Mouse (Mus musculus): ENCODE measurements around the gene Jsrp1. TPM values are rescaled to one million over a fixed set of nuclear protein-coding genes. Genes with fewer than 3 reads are reported as not detected.

Jsrp1 gene
- polyA plus RNA-seq, 1 experiment, result 4.9 TPM

DNA sequence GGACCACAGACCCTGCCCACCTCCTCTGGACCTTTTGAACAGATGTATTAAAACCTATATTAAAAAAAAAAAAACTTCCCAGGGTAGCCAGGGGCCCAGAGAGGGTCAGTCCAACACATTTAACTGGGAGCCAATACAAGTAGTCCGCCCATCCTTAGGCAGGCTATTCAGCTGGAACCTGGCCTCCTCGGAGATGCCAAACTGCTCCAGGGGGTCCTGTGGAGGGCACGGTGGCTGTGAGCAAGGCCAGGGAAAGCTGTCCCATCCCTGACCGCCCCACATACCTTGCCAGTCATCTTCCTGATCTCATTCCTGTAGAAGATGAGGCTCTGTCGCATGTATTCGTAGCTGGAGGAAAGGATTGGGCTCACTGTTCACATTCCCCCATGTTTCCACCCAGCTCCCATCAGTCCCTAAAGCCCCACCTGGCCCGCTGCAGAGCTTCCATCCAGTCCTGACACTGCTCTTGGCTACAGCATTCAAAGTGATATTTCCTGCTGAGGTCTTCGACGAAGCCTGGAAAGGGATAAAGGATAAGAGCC, 16.9 kb downstream of the Jsrp1 start:
- no peak overlapping the region for H3K27ac ChIP-seq (replicated peaks; ENCODE audit: low read depth, low read length)
- peak overlapping the region; percentile 90; the same call in 1 of the 2 replicates for H3K4me3 ChIP-seq (ENCODE audit: insufficient read depth, low read depth, low read length)
- H3K4me1 ChIP-seq (ENCODE audit: control insufficient read depth, insufficient read depth, insufficient read length, low read length), result peaks cover 5% of the 10 kb centered on the region; the same call in 1 of the 2 replicates

DNA sequence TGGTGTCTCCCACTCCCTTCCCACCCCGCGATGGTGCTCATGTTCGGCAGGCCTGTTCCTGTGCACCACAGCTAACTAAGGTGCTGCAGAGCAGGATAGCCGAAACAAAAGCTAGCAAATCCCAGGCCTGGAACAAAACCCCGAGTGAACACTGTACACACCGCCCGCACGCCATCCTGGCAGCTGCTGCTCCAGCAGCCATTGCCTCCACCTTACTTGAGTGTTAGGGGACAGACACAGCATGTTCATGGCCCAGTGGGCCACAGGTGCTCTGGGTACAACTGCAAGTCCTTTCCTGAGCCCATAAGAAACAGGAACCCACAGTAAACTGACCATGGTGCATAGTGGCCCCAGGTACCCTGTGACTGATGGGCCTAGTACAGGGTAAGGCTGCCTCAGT, 18.5 kb downstream of the Jsrp1 start:
- no peak overlapping the region for H3K27ac ChIP-seq (replicated peaks; ENCODE audit: low read depth, low read length)
- peaks cover 5% of the 10 kb centered on the region; the same call in 1 of the 2 replicates for H3K4me1 ChIP-seq (ENCODE audit: control insufficient read depth, insufficient read depth, insufficient read length, low read length)
- H3K4me3 ChIP-seq (ENCODE audit: insufficient read depth, low read depth, low read length), result no peak overlapping the region

DNA sequence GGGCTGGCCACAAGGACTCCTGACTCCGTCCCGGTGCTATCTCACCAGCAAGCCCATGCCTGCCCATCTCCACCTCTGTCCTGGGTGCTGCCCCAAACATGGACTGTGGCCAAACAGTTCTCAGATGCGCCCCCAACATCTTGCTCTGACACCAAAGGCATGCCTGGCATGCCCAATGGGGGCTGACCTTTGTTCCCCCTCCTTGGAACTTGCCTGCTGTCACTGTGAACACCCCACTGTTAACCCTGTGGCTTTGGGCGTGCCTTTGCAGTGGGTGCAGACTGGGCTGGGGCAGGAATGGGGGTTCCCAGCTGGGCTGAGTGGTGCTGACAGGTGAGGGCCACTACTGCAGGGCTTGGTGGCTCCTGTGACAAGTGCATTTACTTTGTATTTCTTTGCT, 19.5 kb downstream of the Jsrp1 start:
- Histone ChIP-seq H3K4me3 (ENCODE audit: insufficient read depth, low read depth, low read length) (no peak overlapping the region), H3K4me1 (ENCODE audit: control insufficient read depth, insufficient read depth, insufficient read length, low read length) (peaks cover 5% of the 10 kb centered on the region; the same call in 1 of the 2 replicates), H3K27ac (replicated peaks; ENCODE audit: low read depth, low read length) (no peak overlapping the region)

DNA sequence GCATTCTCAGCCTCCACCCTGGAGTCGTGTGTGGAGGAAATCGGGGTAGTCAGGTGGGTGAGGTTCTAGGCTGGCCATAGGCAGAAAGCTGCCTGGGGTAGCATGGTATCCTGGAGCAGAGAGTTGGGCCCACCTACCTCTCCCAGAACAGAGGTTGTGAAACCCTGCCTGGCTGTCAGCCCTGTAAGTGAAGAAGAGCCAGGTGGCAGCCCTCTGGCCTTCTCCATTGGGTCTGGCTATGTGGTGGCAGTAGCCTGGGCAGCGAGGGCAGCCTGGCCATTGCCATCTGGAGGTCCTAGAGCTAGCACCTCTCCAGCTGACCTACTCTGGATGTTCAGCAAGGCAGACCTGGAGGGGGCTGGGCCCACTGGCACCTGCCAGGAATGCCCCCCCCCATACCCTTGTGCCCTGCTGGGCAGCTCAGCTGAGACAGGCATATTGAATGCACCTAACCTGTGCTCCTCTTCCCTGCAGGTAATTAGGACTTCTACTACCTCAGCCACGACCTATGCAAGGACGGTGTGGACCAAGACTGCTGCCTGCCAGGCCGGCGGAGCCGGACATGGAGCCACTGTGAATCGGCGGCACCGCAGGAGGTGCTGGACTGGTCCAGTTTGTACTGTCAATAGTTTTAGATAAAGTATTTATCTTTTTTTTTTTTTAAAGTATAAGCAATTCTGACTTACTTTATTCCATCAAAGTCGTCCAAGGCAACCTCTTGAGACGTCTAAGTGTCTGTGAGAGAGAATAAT, 20.1 kb downstream of the Jsrp1 start:
- Histone ChIP-seq H3K27ac (replicated peaks; ENCODE audit: low read depth, low read length) (no peak overlapping the region), H3K4me1 (ENCODE audit: control insufficient read depth, insufficient read depth, insufficient read length, low read length) (peaks cover 5% of the 10 kb centered on the region; the same call in 1 of the 2 replicates), H3K4me3 (ENCODE audit: insufficient read depth, low read depth, low read length) (no peak overlapping the region)

DNA sequence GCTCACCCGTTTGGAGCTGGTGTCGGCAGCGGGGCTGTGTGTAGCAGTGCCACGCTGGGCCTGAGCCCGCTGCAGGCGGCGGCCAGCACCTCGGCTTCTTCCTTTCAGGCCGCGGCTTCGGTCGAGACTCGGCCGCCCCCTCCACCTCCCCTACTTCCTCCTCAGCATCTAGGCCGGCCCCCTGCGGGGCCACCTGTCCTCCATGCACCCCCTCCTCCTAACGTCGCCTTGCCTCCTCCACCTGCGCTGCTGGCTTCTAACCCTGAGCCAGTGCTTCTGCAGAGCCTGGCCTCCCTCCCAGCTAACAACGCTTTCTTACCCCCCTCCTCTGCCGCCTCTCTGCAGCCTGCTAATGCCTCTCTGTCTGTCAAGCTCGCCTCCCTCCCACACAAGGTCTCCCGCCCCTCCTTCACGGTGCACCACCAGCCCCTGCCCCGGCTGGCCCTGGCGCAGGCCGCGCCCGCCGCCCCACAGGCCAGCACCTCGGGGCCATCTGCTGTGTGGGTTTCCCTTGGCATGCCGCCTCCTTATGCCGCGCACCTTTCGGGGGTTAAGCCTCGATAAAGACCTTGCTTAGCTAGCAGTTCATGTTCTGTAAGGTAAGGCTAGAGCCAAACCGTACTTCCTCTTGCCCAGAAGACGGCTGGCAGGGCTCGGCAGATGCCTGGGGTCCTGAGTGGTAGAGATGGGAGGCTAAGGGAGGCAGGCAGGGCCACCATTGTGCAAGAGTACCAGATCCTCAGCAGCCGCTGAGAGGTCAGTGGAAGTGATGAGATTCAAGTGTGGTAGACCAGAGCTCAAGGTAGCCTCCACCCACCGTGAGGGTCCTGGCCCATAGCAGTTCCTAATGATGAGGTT, 20.9 kb downstream of the Jsrp1 start:
- H3K27ac ChIP-seq (replicated peaks; ENCODE audit: low read depth, low read length), result no peak overlapping the region
- no peak overlapping the region for H3K4me3 ChIP-seq (ENCODE audit: insufficient read depth, low read depth, low read length)
- peaks cover 5% of the 10 kb centered on the region; the same call in 1 of the 2 replicates for H3K4me1 ChIP-seq (ENCODE audit: control insufficient read depth, insufficient read depth, insufficient read length, low read length)

DNA sequence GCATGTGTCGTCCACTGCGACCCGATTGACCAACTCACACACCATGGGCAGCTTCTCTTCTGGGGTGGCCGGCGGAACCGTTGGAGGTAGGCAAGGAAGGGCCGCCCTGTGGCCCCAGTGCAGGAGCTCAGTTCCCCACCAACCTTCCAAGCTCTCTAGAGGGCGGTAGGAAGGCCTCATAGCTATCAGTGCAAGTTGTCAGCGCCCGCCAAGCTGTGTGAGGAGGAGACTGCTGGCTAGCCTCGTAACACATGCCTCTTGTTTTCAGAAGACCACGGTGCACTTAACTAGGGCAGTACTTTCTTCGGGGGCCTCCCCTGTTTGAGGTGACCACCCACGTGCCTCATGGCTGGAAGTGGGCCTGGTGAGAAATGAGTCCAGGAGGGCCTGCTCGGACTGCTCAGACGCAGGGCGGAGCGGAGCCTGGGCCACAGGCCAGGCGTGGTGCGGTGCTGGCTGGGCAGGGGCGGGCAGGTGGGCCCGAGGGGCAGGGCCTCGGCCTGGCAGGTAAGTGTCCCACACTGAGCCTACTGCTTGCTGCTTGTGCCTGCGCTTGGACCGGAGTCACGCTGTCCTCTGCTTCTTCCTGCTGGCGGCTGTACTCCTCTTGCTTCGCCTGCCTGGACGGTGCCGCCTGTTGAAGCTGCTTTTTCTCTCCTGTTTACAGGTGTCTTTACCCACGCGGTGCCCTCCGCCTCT, 21.7 kb downstream of the Jsrp1 start:
- Histone ChIP-seq H3K4me1 (ENCODE audit: control insufficient read depth, insufficient read depth, insufficient read length, low read length) (peaks cover 3% of the 10 kb centered on the region; the same call in 1 of the 2 replicates), H3K4me3 (ENCODE audit: insufficient read depth, low read depth, low read length) (no peak overlapping the region), H3K27ac (replicated peaks; ENCODE audit: low read depth, low read length) (no peak overlapping the region)

DNA sequence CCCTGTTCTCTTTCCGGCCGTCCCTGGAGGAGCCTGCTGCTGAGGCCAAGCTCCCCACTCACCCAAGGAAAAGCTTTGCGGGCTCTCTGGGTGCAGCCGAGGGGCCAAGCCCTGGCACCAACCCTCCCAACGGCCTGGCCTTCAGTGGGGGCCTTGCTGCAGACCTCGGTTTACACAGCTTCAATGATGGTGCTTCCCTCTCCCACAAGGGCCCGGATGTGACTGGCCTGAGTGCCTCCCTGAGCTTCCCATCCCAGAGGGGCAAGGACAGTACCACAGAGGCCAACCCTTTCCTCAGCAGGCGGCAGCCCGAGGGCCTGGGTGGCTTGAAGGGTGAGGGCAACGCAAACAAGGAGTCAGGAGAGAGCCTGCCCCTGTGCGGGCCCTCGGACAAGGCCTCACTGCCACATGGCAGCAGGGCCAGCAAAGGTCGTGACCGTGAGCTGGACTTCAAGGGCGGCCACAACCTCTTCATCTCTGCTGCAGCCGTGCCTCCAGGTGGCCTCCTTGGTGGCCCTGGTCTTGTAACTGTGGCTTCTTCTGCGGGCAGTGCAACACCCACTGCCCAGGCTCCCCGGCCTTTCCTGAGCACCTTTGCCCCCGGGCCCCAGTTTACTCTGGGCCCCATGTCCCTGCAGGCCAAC, 22.4 kb downstream of the Jsrp1 start:
- Histone ChIP-seq H3K27ac (replicated peaks; ENCODE audit: low read depth, low read length) (no peak overlapping the region), H3K4me3 (ENCODE audit: insufficient read depth, low read depth, low read length) (no peak overlapping the region), H3K4me1 (ENCODE audit: control insufficient read depth, insufficient read depth, insufficient read length, low read length) (no peaks in the 10 kb centered on the region)

DNA sequence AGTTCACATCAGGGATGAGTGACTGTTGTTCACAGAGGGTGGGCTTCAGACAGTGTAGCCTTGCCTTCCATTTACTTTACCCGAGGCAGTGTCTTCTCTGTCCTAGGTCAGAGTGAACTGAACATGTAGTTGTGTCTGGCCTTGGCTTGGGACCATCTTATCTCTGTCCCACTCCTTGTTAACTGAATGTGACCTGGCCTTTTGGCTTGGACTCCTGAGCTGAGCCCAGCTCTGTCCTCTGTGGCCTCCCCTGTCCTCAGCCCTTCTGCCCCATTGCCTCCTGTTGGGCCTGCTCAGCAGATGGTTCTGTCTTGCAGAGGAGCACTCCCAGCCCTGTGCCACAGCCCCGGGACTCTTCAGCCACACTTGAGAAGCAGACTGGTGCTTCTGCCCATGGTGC, 25.8 kb downstream of the Jsrp1 start:
- no peaks in the 10 kb centered on the region for H3K4me1 ChIP-seq (ENCODE audit: control insufficient read depth, insufficient read depth, insufficient read length, low read length)
- no peak overlapping the region for H3K27ac ChIP-seq (replicated peaks; ENCODE audit: low read depth, low read length)
- no peak overlapping the region for H3K4me3 ChIP-seq (ENCODE audit: insufficient read depth, low read depth, low read length)

DNA sequence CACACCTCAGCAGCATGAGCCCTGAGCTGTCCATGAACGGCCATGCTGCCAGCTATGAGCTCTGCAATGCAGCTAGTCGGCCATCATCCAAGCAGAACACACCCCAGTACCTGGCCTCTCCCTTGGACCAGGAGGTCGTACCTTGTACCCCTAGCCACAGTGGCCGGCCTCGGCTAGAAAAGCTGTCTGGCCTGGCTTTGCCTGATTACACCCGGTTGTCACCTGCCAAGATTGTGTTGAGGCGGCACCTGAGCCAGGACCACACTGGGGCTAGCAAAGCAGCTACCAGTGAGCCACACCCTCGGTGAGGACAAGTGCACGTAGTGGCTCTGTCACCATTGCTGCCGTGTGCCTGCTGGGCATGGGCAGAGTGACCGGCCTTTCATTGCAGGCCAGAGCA, 27.3 kb downstream of the Jsrp1 start:
- no peak overlapping the region for H3K4me3 ChIP-seq (ENCODE audit: insufficient read depth, low read depth, low read length)
- H3K27ac ChIP-seq (replicated peaks; ENCODE audit: low read depth, low read length), result no peak overlapping the region

DNA sequence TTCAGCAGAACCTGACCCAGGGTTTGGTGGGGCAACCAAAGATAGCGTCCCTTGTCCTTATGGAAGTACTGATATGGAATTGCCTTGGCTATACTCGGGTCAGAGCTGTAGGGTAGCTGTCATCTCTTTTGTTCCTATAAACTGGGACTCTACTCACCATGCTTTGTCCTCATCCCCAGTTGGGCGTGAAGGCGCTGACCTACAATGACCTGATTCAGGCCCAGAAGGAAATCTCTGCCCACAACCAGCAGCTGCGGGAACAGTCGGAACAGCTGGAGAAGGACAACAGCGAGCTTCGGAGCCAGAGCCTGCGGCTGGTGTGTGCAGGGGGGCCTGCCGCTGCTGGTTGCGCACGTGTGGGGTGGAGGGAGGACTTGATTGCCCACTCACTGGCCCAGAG, 28.4 kb downstream of the Jsrp1 start:
- no peaks in the 10 kb centered on the region for H3K4me1 ChIP-seq (ENCODE audit: control insufficient read depth, insufficient read depth, insufficient read length, low read length)
- H3K4me3 ChIP-seq (ENCODE audit: insufficient read depth, low read depth, low read length), result no peak overlapping the region
- H3K27ac ChIP-seq (replicated peaks; ENCODE audit: low read depth, low read length), result no peak overlapping the region

More for the DNA sequence above, 27.3 kb downstream of the Jsrp1 start:
- no peaks in the 10 kb centered on the region for H3K4me1 ChIP-seq (ENCODE audit: control insufficient read depth, insufficient read depth, insufficient read length, low read length)

DNA sequence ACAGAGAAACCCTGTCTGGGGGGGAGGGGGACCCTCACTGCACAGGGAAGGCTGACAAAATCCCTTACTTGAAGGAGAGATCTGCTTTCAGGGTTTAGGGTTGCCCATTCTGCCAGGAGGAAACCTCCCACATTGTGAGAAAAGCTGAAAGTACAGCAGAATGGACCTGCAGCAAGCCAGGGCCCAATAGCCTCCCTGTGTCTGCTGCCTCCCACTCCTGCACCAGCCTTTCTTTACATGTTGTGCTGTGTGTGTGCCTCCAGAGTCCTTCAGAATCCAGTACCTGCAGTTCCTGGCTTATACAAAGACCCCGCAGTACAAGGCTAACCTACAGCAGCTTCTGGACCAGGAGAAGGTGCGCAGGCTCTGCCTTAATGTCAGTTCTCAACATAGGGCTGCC, 29.0 kb downstream of the Jsrp1 start:
- Histone ChIP-seq H3K4me1 (ENCODE audit: control insufficient read depth, insufficient read depth, insufficient read length, low read length) (no peaks in the 10 kb centered on the region), H3K4me3 (ENCODE audit: insufficient read depth, low read depth, low read length) (no peak overlapping the region), H3K27ac (replicated peaks; ENCODE audit: low read depth, low read length) (no peak overlapping the region)

DNA sequence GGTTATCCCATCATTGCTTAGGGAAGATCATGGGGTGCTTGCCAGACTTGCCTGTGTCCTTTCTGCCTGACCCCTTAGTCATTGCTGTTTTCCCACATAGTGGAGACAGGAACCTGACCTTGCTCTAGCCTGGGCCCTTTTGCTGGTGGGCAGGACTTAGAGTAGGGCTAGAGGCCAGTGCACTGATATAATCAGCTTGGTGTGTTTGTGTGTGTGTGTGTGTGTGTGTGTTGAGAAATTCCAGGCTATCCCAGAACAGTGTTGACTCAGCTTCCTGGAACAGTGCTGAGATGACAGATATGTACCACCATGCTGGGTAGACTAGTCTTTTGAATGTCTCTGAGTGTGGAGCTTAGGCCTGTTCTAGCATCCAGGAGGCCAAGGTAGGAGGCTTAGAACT, 33.7 kb downstream of the Jsrp1 start:
- Histone ChIP-seq H3K4me1 (ENCODE audit: control insufficient read depth, insufficient read depth, insufficient read length, low read length) (no peaks in the 10 kb centered on the region), H3K4me3 (ENCODE audit: insufficient read depth, low read depth, low read length) (no peak overlapping the region), H3K27ac (replicated peaks; ENCODE audit: low read depth, low read length) (no peak overlapping the region)

DNA sequence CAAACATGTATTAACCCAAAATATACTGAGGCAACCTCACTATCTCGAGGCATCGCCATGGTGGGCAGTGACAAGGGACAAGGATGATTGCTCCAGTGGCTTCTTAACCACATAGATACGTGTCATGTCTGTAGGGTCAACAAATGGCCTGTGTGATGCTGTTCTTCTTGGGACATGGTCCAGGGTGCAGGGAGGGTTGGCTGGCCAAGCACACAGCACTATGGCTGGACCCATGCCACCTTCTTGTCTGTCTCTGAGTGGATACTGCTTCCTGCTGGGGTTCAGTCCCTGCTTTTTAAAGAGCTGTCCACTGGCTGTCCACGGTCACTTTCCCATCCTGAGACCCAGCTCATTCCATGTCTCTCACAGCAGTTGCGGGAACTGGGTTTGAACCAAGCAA, 36.2 kb downstream of the Jsrp1 start:
- H3K27ac ChIP-seq (replicated peaks; ENCODE audit: low read depth, low read length), result no peak overlapping the region
- no peak overlapping the region for H3K4me3 ChIP-seq (ENCODE audit: insufficient read depth, low read depth, low read length)
- H3K4me1 ChIP-seq (ENCODE audit: control insufficient read depth, insufficient read depth, insufficient read length, low read length), result no peaks in the 10 kb centered on the region

DNA sequence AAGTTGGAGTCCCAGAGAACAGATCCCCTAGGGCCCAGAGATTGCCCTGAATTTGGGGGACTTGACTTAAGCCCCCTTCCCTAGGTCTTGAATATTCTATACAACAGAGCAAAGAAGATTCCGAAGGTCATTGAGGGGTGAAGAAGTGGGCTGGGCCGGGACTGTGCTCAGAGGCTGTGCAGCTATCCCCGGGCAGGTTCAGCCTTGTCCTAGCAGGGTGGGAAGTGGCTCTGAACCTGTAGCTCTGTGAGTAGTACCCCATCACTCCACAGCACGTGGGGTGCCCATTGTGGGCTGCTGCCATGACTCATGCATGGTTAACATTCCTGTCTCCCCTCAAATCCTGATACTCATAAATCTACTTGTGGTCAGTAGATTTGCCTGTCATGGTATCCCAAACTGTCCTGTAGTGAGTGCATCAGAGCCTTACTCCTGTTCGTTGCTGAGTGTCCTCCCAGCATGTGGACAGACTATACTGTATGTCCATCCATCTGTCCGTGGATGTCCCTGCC, 36.9 kb downstream of the Jsrp1 start:
- Histone ChIP-seq H3K27ac (replicated peaks; ENCODE audit: low read depth, low read length) (no peak overlapping the region), H3K4me1 (ENCODE audit: control insufficient read depth, insufficient read depth, insufficient read length, low read length) (no peaks in the 10 kb centered on the region), H3K4me3 (ENCODE audit: insufficient read depth, low read depth, low read length) (no peak overlapping the region)

Measured in brown adipose tissue, adult 24 weeks (tissue).